Mouse (Mus musculus) liver, postnatal 0 days (tissue): ENCODE measurements at regions not wholly inside any gene's neighbourhood (a gene's known extent, or its start where the extent isn't known, plus 50 kb on each side); places are given as distances from the start of the nearest gene placed in this dataset.

Experiments
- CTCF ChIP-seq: sonication (generic); IDR thresholded peaks from 2 replicates; pipeline ENCODE4 v1.5.1; 2016; ENCODE audit warnings: antibody characterized with exemption, low read depth
- EP300 ChIP-seq: IDR thresholded peaks from 2 replicates; pipeline ENCODE4 v1.6.1; 2016; ENCODE audit warnings: antibody characterized with exemption, low read depth, mild to moderate bottlenecking

- TF ChIP-seq CTCF (no peak), EP300 (no peak)
These were observed 239.9 kb downstream of the Drd1 start for GRCm38 (mm10) chr13:53815629-53816028.
